Mouse (Mus musculus) urinary bladder, postnatal 4 days (tissue): ENCODE data around the gene Tmem150b.

Experiments
- DNase-seq, 2 experiments: peaks; one replicate each; pipeline ENCODE4 v3.0.0; 2021 to 2022; ENCODE audit warnings: low spot score in 2 of 2

The Tmem150b gene

GRCm38 (mm10) chr7:4663742-4664141 lies 61.3 kb downstream of the Tmem150b start:
- no peak for DNase-seq

GRCm38 (mm10) chr7:4663179-4663578 lies 61.9 kb downstream of the Tmem150b start:
- DNase-seq: no peak

- DNase-seq: no peak
Observed at GRCm38 (mm10) chr7:4659911-4660443, 65.1 kb downstream of the Tmem150b start.

- peak; percentile 94 to 97 for DNase-seq
Observed at GRCm38 (mm10) chr7:4658912-4659551, 66.0 kb downstream of the Tmem150b start, which contains the start of gene Ppp6r1. TSS of gene Ppp6r1 (minus strand) at chr7:4659019.

GRCm38 (mm10) chr7:4658128-4658907 lies 66.7 kb downstream of the Tmem150b start:
- DNase-seq: no peak

GRCm38 (mm10) chr7:4657521-4658127 lies 67.4 kb downstream of the Tmem150b start:
- no peak for DNase-seq
